Mouse (Mus musculus): Measurements from ENCODE around the gene Ccdc73.

- no peak for TF ChIP-seq MAX (IDR thresholded peaks at IDR 0.05; ENCODE audit: low read length)
- TF ChIP-seq CTCF (IDR thresholded peaks at IDR 0.05 in 2 of 3, conservative IDR thresholded peaks at IDR 0.05 in 1 of 3; ENCODE audit: control insufficient read depth in 1 of 3, insufficient read depth in 1 of 3, low read depth in 2 of 3, low read length in 3 of 3, poor library complexity in 1 of 3, severe bottlenecking in 1 of 3), result no peak
- no peak for TF ChIP-seq MYC (IDR thresholded peaks at IDR 0.05; ENCODE audit: low read depth, low read length)
- no peak for TF ChIP-seq POLR2A (IDR thresholded peaks at IDR 0.05; ENCODE audit: control insufficient read depth in 1 of 2, insufficient read depth in 1 of 2, low read depth in 1 of 2, low read length in 2 of 2, poor library complexity in 1 of 2)
- TF ChIP-seq TAL1 (IDR thresholded peaks at IDR 0.05; ENCODE audit: low read length), result no peak
- no peak for TF ChIP-seq E2F4 (IDR thresholded peaks at IDR 0.05; ENCODE audit: borderline replicate concordance, low read depth, low read length)
- no peak for TF ChIP-seq EP300 (IDR thresholded peaks at IDR 0.05; ENCODE audit: low read depth in 1 of 2, low read length in 2 of 2)
- no peak for TF ChIP-seq MAFK (IDR thresholded peaks at IDR 0.05; ENCODE audit: borderline replicate concordance, low read depth, low read length)
- no peak for TF ChIP-seq ELF1 (IDR thresholded peaks at IDR 0.05; ENCODE audit: low read depth, low read length)
- TF ChIP-seq HCFC1 (IDR thresholded peaks at IDR 0.05; ENCODE audit: low read depth, low read length), result no peak
- no peak for TF ChIP-seq CHD1 (IDR thresholded peaks at IDR 0.05; ENCODE audit: low read depth, low read length)
- TF ChIP-seq GATA1 (IDR thresholded peaks at IDR 0.05; ENCODE audit: low read depth, low read length), result no peak
Measured at GRCm38 (mm10) chr2:104849276-104849990, 18.2 kb upstream of the Ccdc73 start, which contains the start of gene Prrg4.

All from MEL (cell line).